Mouse (Mus musculus): ENCODE measurements around the gene Prr5l. TPM values are rescaled to one million over a fixed set of nuclear protein-coding genes. Genes with fewer than 3 reads are reported as not detected.

Gene Prr5l
- total RNA-seq, 2 experiments from 2014 or later = 0.62 to 1.5 TPM

GRCm38 (mm10) chr2:101826186-101826707, 56.6 kb downstream of the Prr5l start:
- intact Hi-C loops (cut with DNase I) = loop anchor here (2.0 kb wide), 1 partner anchor 129 kb away; no protein-coding TSS in a partner anchor
- DNase-seq = no peak

- DNase-seq = no peak
- intact Hi-C loops (cut with DNase I) = loop anchor here (2.0 kb wide), 1 partner anchor 129 kb away; no protein-coding TSS in a partner anchor
These were observed 57.4 kb downstream of the Prr5l start for GRCm38 (mm10) chr2:101825226-101826120.

- intact Hi-C loops (cut with DNase I) = no loop called here
- DNase-seq = no peak
These were observed 59.0 kb downstream of the Prr5l start for GRCm38 (mm10) chr2:101823821-101824220.

GRCm38 (mm10) chr2:101822785-101823184, 60.0 kb downstream of the Prr5l start:
- DNase-seq = no peak
- intact Hi-C loops (cut with DNase I) = no loop called here

GRCm38 (mm10) chr2:101820816-101821215, 62.0 kb downstream of the Prr5l start:
- intact Hi-C loops (cut with DNase I) = no loop called here
- DNase-seq = no peak

GRCm38 (mm10) chr2:101818986-101819764, 63.7 kb downstream of the Prr5l start:
- intact Hi-C loops (cut with DNase I) = no loop called here
- no peak for DNase-seq

GRCm38 (mm10) chr2:101816646-101817308, 66.0 kb downstream of the Prr5l start:
- no peak for DNase-seq
- intact Hi-C loops (cut with DNase I) = no loop called here

- intact Hi-C loops (cut with DNase I) = no loop called here
- DNase-seq = no peak
These were observed 67.4 kb downstream of the Prr5l start for GRCm38 (mm10) chr2:101815250-101815934.

GRCm38 (mm10) chr2:101814272-101814625, 68.6 kb downstream of the Prr5l start:
- no peak for DNase-seq
- intact Hi-C loops (cut with DNase I) = no loop called here

- intact Hi-C loops (cut with DNase I) = no loop called here
- no peak for DNase-seq
These were observed 69.1 kb downstream of the Prr5l start for GRCm38 (mm10) chr2:101813581-101814271.

- intact Hi-C loops (cut with DNase I) = no loop called here
- DNase-seq = no peak
These were observed 70.9 kb downstream of the Prr5l start for GRCm38 (mm10) chr2:101811925-101812324.

GRCm38 (mm10) chr2:101810774-101811173, 72.1 kb downstream of the Prr5l start:
- no peak for DNase-seq
- intact Hi-C loops (cut with DNase I) = no loop called here

- intact Hi-C loops (cut with DNase I) = no loop called here
- DNase-seq = no peak
These were observed 73.1 kb downstream of the Prr5l start for GRCm38 (mm10) chr2:101809640-101810305.

GRCm38 (mm10) chr2:101807756-101808155, 75.1 kb downstream of the Prr5l start:
- intact Hi-C loops (cut with DNase I) = no loop called here
- DNase-seq = no peak

GRCm38 (mm10) chr2:101802240-101802639, 80.6 kb downstream of the Prr5l start:
- no peak for DNase-seq
- intact Hi-C loops (cut with DNase I) = no loop called here

- DNase-seq = no peak
- intact Hi-C loops (cut with DNase I) = loop anchor here (5.0 kb wide), 1 partner anchor 81 kb away; no protein-coding TSS in a partner anchor
These were observed 85.0 kb downstream of the Prr5l start for GRCm38 (mm10) chr2:101797901-101798250.

- DNase-seq = no peak
- intact Hi-C loops (cut with DNase I) = loop anchor here (5.0 kb wide), 1 partner anchor 80 kb away; no protein-coding TSS in a partner anchor
These were observed 85.5 kb downstream of the Prr5l start for GRCm38 (mm10) chr2:101797166-101797900.
